Mouse (Mus musculus) forebrain, embryonic 13.5 days (tissue): ENCODE results near the gene 3110009E18Rik. TPM values are rescaled to one million over a fixed set of nuclear protein-coding genes. Genes with fewer than 3 reads are reported as not detected.

ENCODE experiments used
- polyA plus RNA-seq: library from polyadenylated mRNA; unstranded; fragments of >200 nt; fragmentation: Nextera tagmentation; extraction: Ambion mirVana; gene quantifications from 2 replicates; pipeline ENCODE4 v1.2.1, GENCODE M21; 2015

Gene 3110009E18Rik
- polyA plus RNA-seq, 1 experiment from 2014 or later = 29.7 TPM

Other genes with a start within 250 kb of the 3110009E18Rik start
- gene Tmem177, start 208.0 kb upstream of the 3110009E18Rik start, polyA plus RNA-seq = 13.1 and 13.3 TPM in 2 replicates
- 0.72 TPM in 1 of 2 replicates, not detected in the other for gene Cfap221, start 124.0 kb upstream of the 3110009E18Rik start, polyA plus RNA-seq
- 0.45 and 0.52 TPM in 2 replicates for gene Sctr, start 114.3 kb upstream of the 3110009E18Rik start, polyA plus RNA-seq
- 4.0 and 4.3 TPM in 2 replicates for gene Tmem37, start 47.1 kb upstream of the 3110009E18Rik start, polyA plus RNA-seq
- 1,225 and 1,613 TPM in 2 replicates for gene Dbi, start 109 bp upstream of the 3110009E18Rik start, polyA plus RNA-seq
- gene Steap3, start 151.5 kb downstream of the 3110009E18Rik start, polyA plus RNA-seq = 1.3 TPM in 2 replicates
- gene C1ql2, start 219.4 kb downstream of the 3110009E18Rik start, polyA plus RNA-seq = 0.18 and 0.25 TPM in 2 replicates